Mouse (Mus musculus): ENCODE measurements around the gene Vma21-ps. TPM values are rescaled to one million over a fixed set of nuclear protein-coding genes. Genes with fewer than 3 reads are reported as not detected.
A peak's percentile ranks its signal among the peaks of the same experiment; 100 is the strongest.
"Not testable (repeated sequence)": the region's sequence is repeated elsewhere in the genome, so short reads cannot be mapped to it uniquely, and the experiment has no call there.

Vma21-ps gene
- 0.97 TPM in 1 of 2 replicates, not detected in the other for polyA plus RNA-seq (2014; fragmentation: Nextera tagmentation; extraction: Ambion mirVana)

DNA sequence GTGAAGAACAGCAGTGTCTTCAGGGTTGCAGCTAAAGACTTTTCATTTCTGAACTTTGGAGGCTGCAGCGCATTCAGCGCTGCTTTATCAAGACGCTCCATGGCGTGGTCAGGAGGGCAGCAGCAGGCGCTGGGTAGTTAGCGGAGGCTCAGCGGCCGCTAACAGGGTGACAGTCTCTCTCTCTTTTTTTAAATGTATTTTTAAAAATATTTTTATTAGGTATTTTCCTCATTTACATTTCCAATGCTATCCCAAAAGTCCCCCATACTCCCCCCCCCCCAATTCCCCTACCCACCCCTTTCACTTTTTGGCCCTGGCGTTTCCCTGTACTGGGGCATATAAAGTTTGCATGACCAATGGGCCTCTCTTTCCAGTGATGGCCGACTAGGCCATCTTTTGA, at the start of gene Vma21-ps:
Gene Vma21-ps, minus strand, starts transcription at position 101 of the 400 bp plus-strand sequence.
- not testable (repeated sequence) for H3K27me3 ChIP-seq (ENCODE audit: control insufficient read depth, insufficient read depth, low read length); H3K9me3 ChIP-seq (replicated peaks; ENCODE audit: control insufficient read depth, low read length); H3K4me2 ChIP-seq; H3K4me3 ChIP-seq (ENCODE audit: low read depth, low read length); ATAC-seq (replicated peaks; ENCODE audit: insufficient number of reproducible peaks, low FRiP score, low TSS enrichment); H3K9ac ChIP-seq (ENCODE audit: low read depth, low read length); H3K36me3 ChIP-seq (ENCODE audit: control insufficient read depth, insufficient read depth, low read length); H3K4me1 ChIP-seq (ENCODE audit: control insufficient read depth, insufficient read depth, low read length); H3K27ac ChIP-seq (ENCODE audit: low read depth, low read length)
- 90% methylated on average over 10 of the region's 10 CpGs for WGBS (ENCODE audit: insufficient replicate concordance)

DNA sequence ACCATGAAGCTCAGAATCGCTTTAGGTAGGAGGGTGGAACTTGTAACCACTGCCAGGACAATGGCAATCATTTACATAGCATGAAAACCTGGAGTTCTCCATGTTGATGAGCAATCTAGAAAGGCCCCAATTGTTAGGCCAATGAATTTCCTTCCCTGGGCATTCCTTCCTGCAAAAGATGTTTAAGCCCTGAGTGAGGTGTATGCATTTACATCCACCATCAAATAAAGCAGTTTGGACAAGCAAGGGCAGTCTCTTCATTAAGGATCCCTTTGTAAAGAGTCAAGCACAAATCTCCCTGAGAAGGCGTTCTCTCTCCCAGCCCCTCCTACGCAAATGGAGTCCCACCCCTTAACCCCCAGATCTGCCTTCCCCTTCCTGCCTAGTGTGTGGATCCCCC, 46.0 kb upstream of the Vma21-ps start:
- 80% methylated on average over 3 of the region's 3 CpGs for WGBS (ENCODE audit: insufficient replicate concordance)
- no peak for ATAC-seq (replicated peaks; ENCODE audit: insufficient number of reproducible peaks, low FRiP score, low TSS enrichment)
- H3K9ac ChIP-seq (ENCODE audit: low read depth, low read length): no peak overlapping the region
- no peaks in the 10 kb centered on the region for H3K9me3 ChIP-seq (replicated peaks; ENCODE audit: control insufficient read depth, low read length)
- H3K4me1 ChIP-seq (ENCODE audit: control insufficient read depth, insufficient read depth, low read length): no peaks in the 10 kb centered on the region
- H3K4me2 ChIP-seq: no peak overlapping the region
- no peaks in the 10 kb centered on the region for H3K36me3 ChIP-seq (ENCODE audit: control insufficient read depth, insufficient read depth, low read length)
- H3K4me3 ChIP-seq (ENCODE audit: low read depth, low read length): no peak overlapping the region
- H3K27me3 ChIP-seq (ENCODE audit: control insufficient read depth, insufficient read depth, low read length): no peaks in the 10 kb centered on the region
- H3K27ac ChIP-seq (ENCODE audit: low read depth, low read length): no peak overlapping the region

DNA sequence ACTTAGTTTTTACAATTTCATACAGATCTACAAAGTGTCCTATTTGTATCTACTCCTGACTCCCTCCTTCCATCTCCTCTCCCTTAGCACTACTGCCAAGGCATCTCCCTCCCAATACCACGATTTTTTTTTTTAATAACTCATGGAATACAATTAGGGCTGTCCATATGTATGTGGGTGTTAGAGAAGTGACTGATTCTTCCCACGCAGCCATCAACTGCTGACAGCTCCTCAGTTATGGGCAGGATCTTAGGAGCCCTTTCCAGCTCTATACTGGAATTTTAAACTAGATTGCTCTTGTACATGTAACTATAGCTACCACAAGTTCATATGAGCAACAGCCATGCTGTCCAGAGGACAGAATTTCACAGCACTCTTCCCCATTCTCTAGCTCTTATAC, 33.6 kb upstream of the Vma21-ps start:
- no peak overlapping the region for H3K4me2 ChIP-seq
- no peaks in the 10 kb centered on the region for H3K27me3 ChIP-seq (ENCODE audit: control insufficient read depth, insufficient read depth, low read length)
- H3K27ac ChIP-seq (ENCODE audit: low read depth, low read length): no peak overlapping the region
- no peaks in the 10 kb centered on the region for H3K36me3 ChIP-seq (ENCODE audit: control insufficient read depth, insufficient read depth, low read length)
- H3K9me3 ChIP-seq (replicated peaks; ENCODE audit: control insufficient read depth, low read length): 0 out of 2 replicates have a peak, but pooled peaks cover 4% of the 10 kb centered on the region
- no peak overlapping the region for H3K9ac ChIP-seq (ENCODE audit: low read depth, low read length)
- H3K4me3 ChIP-seq (ENCODE audit: low read depth, low read length): no peak overlapping the region
- H3K4me1 ChIP-seq (ENCODE audit: control insufficient read depth, insufficient read depth, low read length): no peaks in the 10 kb centered on the region
- ATAC-seq (replicated peaks; ENCODE audit: insufficient number of reproducible peaks, low FRiP score, low TSS enrichment): no peak
- 62% methylated on average over 2 of the region's 2 CpGs for WGBS (ENCODE audit: insufficient replicate concordance)

DNA sequence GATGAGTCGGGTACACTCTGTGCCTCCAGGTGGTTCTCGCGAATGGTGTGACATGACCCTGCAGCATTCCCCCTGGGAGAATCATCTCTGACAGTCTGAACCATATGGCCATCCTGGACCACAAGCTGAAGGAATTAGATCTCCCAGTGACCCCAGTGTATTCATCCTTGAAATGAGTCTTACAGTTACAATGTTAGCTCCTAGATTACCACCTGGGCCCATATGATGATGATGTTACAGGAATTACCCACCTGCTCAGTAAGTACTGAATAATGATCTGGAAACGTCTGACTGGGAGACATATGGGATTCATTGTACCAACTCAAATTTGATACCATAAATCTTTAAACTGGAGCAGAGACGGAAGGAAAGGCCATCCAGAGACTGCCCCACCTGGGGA, 29.4 kb upstream of the Vma21-ps start:
- no peak for ATAC-seq (replicated peaks; ENCODE audit: insufficient number of reproducible peaks, low FRiP score, low TSS enrichment)

DNA sequence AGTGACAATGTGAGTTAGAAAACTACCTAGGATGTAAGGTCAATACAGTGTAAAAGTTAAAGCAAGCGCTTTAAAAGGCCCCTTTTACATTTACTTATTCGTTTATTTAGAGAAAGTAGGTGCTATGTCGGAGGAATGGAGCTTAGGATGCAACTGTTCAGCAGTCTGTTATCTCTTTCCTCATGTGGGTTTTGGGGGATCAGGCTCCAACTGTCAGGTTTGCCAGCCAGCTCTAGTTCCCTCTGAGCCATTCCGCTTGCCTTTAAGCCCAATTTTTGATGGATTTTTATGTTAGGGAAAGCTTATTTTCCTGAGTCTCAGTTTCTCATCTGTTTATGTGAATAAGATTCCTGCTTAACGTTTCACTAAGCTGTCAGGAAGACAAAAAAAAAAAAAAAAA, 22.3 kb upstream of the Vma21-ps start:
- Histone ChIP-seq H3K9ac (ENCODE audit: low read depth, low read length) (no peak overlapping the region), H3K4me2 (no peak overlapping the region), H3K9me3 (replicated peaks; ENCODE audit: control insufficient read depth, low read length) (no peaks in the 10 kb centered on the region), H3K36me3 (ENCODE audit: control insufficient read depth, insufficient read depth, low read length) (no peaks in the 10 kb centered on the region), H3K4me3 (ENCODE audit: low read depth, low read length) (no peak overlapping the region), H3K4me1 (ENCODE audit: control insufficient read depth, insufficient read depth, low read length) (no peaks in the 10 kb centered on the region), H3K27ac (ENCODE audit: low read depth, low read length) (no peak overlapping the region), H3K27me3 (ENCODE audit: control insufficient read depth, insufficient read depth, low read length) (no peaks in the 10 kb centered on the region)
- 78% methylated on average over 5 of the region's 5 CpGs for WGBS (ENCODE audit: insufficient replicate concordance)
- ATAC-seq (replicated peaks; ENCODE audit: insufficient number of reproducible peaks, low FRiP score, low TSS enrichment): no peak

More for the DNA sequence above, 29.4 kb upstream of the Vma21-ps start:
- Histone ChIP-seq H3K4me2 (no peak overlapping the region), H3K36me3 (ENCODE audit: control insufficient read depth, insufficient read depth, low read length) (no peaks in the 10 kb centered on the region), H3K27me3 (ENCODE audit: control insufficient read depth, insufficient read depth, low read length) (no peaks in the 10 kb centered on the region), H3K27ac (ENCODE audit: low read depth, low read length) (no peak overlapping the region), H3K9me3 (replicated peaks; ENCODE audit: control insufficient read depth, low read length) (0 out of 2 replicates have a peak, but pooled peaks cover 4% of the 10 kb centered on the region), H3K4me1 (ENCODE audit: control insufficient read depth, insufficient read depth, low read length) (no peaks in the 10 kb centered on the region), H3K9ac (ENCODE audit: low read depth, low read length) (no peak overlapping the region), H3K4me3 (ENCODE audit: low read depth, low read length) (no peak overlapping the region)
- WGBS (ENCODE audit: insufficient replicate concordance): 69% methylated on average over 5 of the region's 5 CpGs

DNA sequence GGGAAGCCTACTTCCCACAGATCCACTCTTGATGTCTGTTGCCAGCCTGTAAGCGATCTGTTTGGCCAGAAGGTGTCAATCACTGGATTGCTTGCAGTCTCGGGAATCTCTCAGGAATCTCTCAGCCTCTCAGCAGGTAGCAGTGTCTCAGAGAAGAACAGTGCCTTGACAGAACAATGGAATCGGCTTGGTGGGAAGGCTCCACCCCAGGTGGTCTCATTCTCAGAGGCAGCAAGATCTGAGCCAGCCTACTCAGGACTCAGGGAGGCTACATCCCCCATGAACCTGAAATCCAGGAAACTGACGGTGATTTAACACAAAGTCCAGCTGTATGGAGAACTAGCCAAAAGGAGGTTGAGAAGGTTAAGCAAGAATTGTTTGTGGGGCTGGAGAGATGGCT, 20.5 kb upstream of the Vma21-ps start:
- Histone ChIP-seq H3K4me1 (ENCODE audit: control insufficient read depth, insufficient read depth, low read length) (no peaks in the 10 kb centered on the region), H3K4me3 (ENCODE audit: low read depth, low read length) (no peak overlapping the region), H3K9me3 (replicated peaks; ENCODE audit: control insufficient read depth, low read length) (no peaks in the 10 kb centered on the region), H3K4me2 (peak overlapping the region; percentile 22), H3K27ac (ENCODE audit: low read depth, low read length) (no peak overlapping the region), H3K9ac (ENCODE audit: low read depth, low read length) (no peak overlapping the region), H3K27me3 (ENCODE audit: control insufficient read depth, insufficient read depth, low read length) (no peaks in the 10 kb centered on the region), H3K36me3 (ENCODE audit: control insufficient read depth, insufficient read depth, low read length) (no peaks in the 10 kb centered on the region)
- 7% methylated on average over 4 of the region's 4 CpGs for WGBS (ENCODE audit: insufficient replicate concordance)
- ATAC-seq (replicated peaks; ENCODE audit: insufficient number of reproducible peaks, low FRiP score, low TSS enrichment): no peak

DNA sequence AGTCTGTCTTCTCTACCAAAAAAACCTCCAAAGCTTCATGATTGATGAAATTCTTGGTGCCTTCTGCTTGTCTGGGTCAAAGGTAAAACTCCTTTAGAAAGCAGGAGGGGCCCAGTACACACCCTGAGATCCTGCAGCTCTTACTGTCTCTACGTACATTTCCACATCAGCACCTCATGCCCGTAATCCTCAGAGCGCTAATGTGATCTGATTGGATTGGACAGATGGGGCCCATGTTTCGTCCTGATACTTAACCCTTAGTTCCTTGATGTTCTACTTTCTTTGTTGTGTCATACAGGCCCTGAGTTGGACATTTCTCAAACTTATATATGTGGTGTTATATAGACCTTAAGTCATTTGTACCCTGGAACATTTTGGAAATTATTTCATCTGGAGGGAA, 9.6 kb downstream of the Vma21-ps start:
- WGBS (ENCODE audit: insufficient replicate concordance): 91% methylated on average over 4 of the region's 4 CpGs
- no peak overlapping the region for H3K4me2 ChIP-seq
- no peak for ATAC-seq (replicated peaks; ENCODE audit: insufficient number of reproducible peaks, low FRiP score, low TSS enrichment)
- no peaks in the 10 kb centered on the region for H3K4me1 ChIP-seq (ENCODE audit: control insufficient read depth, insufficient read depth, low read length)
- H3K9ac ChIP-seq (ENCODE audit: low read depth, low read length): no peak overlapping the region
- no peaks in the 10 kb centered on the region for H3K9me3 ChIP-seq (replicated peaks; ENCODE audit: control insufficient read depth, low read length)
- H3K27ac ChIP-seq (ENCODE audit: low read depth, low read length): no peak overlapping the region
- peaks cover 3% of the 10 kb centered on the region; the same call in 1 of the 2 replicates for H3K36me3 ChIP-seq (ENCODE audit: control insufficient read depth, insufficient read depth, low read length)
- H3K27me3 ChIP-seq (ENCODE audit: control insufficient read depth, insufficient read depth, low read length): no peaks in the 10 kb centered on the region
- H3K4me3 ChIP-seq (ENCODE audit: low read depth, low read length): no peak overlapping the region

DNA sequence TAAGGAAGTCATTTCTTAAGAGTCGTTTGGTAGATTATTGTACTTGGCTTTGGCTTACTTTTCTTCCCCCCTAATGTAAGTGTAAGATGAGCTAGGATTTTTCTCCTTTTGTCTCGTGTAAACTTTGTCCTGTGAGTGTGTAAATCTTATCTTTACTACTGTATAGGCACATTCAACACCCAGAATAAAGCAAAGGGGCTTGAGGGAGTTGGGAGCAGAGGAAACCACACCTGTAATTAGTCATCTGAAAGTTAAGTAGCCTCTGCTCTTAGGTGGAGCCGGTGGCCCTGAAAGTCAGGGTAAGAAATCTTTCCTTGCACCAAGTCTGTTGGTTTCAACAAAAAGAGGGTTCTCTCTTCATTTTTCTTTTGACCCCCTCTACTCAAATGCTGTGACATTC, 23.6 kb downstream of the Vma21-ps start:
- Histone ChIP-seq H3K4me1 (ENCODE audit: control insufficient read depth, insufficient read depth, low read length) (no peaks in the 10 kb centered on the region), H3K9ac (ENCODE audit: low read depth, low read length) (no peak overlapping the region), H3K4me3 (ENCODE audit: low read depth, low read length) (no peak overlapping the region), H3K27me3 (ENCODE audit: control insufficient read depth, insufficient read depth, low read length) (no peaks in the 10 kb centered on the region), H3K36me3 (ENCODE audit: control insufficient read depth, insufficient read depth, low read length) (peaks cover 21% of the 10 kb centered on the region), H3K4me2 (no peak overlapping the region), H3K27ac (ENCODE audit: low read depth, low read length) (no peak overlapping the region), H3K9me3 (replicated peaks; ENCODE audit: control insufficient read depth, low read length) (no peaks in the 10 kb centered on the region)
- ATAC-seq (replicated peaks; ENCODE audit: insufficient number of reproducible peaks, low FRiP score, low TSS enrichment): no peak
- 83% methylated on average over 3 of the region's 3 CpGs for WGBS (ENCODE audit: insufficient replicate concordance)

DNA sequence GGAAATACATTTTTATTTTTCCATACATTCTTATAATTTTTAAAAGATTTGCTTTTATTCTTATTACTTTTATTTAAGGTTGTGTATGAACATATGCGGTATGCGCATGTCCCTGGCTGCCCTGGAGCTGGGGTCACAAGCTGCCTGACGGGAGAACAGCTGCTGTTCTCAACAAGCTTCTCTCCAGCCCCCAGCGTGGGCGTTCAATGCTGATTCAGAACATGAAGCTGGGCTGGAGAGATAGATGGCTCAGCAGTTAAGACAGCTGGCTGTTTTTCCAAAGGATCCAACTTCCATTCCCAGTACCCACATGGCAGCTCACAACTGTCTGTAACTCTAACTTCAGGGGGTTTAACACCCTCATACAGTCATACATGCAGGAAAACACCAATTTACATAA, 35.7 kb downstream of the Vma21-ps start:
- Histone ChIP-seq H3K9ac (ENCODE audit: low read depth, low read length) (no peak overlapping the region), H3K9me3 (replicated peaks; ENCODE audit: control insufficient read depth, low read length) (no peaks in the 10 kb centered on the region), H3K27me3 (ENCODE audit: control insufficient read depth, insufficient read depth, low read length) (no peaks in the 10 kb centered on the region), H3K27ac (ENCODE audit: low read depth, low read length) (no peak overlapping the region), H3K4me3 (ENCODE audit: low read depth, low read length) (no peak overlapping the region), H3K4me2 (no peak overlapping the region), H3K36me3 (ENCODE audit: control insufficient read depth, insufficient read depth, low read length) (peaks cover 19% of the 10 kb centered on the region), H3K4me1 (ENCODE audit: control insufficient read depth, insufficient read depth, low read length) (no peaks in the 10 kb centered on the region)
- no peak for ATAC-seq (replicated peaks; ENCODE audit: insufficient number of reproducible peaks, low FRiP score, low TSS enrichment)
- 88% methylated on average over 5 of the region's 5 CpGs for WGBS (ENCODE audit: insufficient replicate concordance)

Data from heart, embryonic 11.5 days (tissue).